Mouse (Mus musculus) ES-E14 (cell line): ENCODE results near the gene Safb2. TPM values are rescaled to one million over a fixed set of nuclear protein-coding genes. Genes with fewer than 3 reads are reported as not detected.
A peak's percentile ranks its signal among the peaks of the same experiment; 100 is the strongest.

Experiments used
- DNase-seq: peaks from one replicate; pipeline ENCODE4 v3.0.0-alpha.2; 2013; ENCODE audit warnings: low read depth, low spot score
- H3K27ac ChIP-seq: 2 replicates; pipeline ENCODE4 v1.5.1; 2012; ENCODE audit warnings: low read depth, mild to moderate bottlenecking, low read length, moderate library complexity, mixed read lengths; ENCODE audit not compliant: poor library complexity, insufficient read depth, severe bottlenecking
- H3K36me3 ChIP-seq: 2 replicates; pipeline ENCODE4 v1.6.1; 2012; ENCODE audit warnings: mild to moderate bottlenecking, low read length, moderate library complexity, mixed read lengths; ENCODE audit not compliant: control insufficient read depth, poor library complexity, insufficient read depth, severe bottlenecking
- H3K4me1 ChIP-seq, 2 experiments: fragments of 150-350 bp in 1 of 2; sonication (generic) in 1 of 2; 2 replicates each; pipeline ENCODE4 v1.6.1; 2012; ENCODE audit warnings: low read length in 2 of 2, mild to moderate bottlenecking in 1 of 2, mixed read lengths in 1 of 2; ENCODE audit not compliant: control insufficient read depth in 2 of 2, insufficient read depth in 2 of 2, poor library complexity in 1 of 2
- H3K4me3 ChIP-seq, 2 experiments: fragments of 150-350 bp in 1 of 2; sonication (generic) in 1 of 2; 2 replicates each; pipeline ENCODE4 v1.5.1; 2012; ENCODE audit warnings: low read length in 2 of 2, low read depth in 1 of 2, mild to moderate bottlenecking in 1 of 2, mixed read lengths in 1 of 2; ENCODE audit not compliant: insufficient read depth in 1 of 2, poor library complexity in 1 of 2, severe bottlenecking in 1 of 2
- H3K9ac ChIP-seq: 2 replicates; pipeline ENCODE4 v1.6.1; 2012; ENCODE audit warnings: low read depth, mild to moderate bottlenecking, low read length, mixed read lengths; ENCODE audit not compliant: poor library complexity, insufficient read depth, severe bottlenecking
- H3K9me3 ChIP-seq: fragments of 150-350 bp; sonication (generic); 2 replicates; pipeline ENCODE4 v1.6.1; 2012; ENCODE audit warnings: low read depth, mild to moderate bottlenecking, low read length; ENCODE audit not compliant: control insufficient read depth, insufficient read depth
- CHD2 ChIP-seq: IDR thresholded peaks from 2 replicates; pipeline ENCODE4 v1.6.1; 2014; ENCODE audit warnings: mild to moderate bottlenecking, low read depth, low read length, inconsistent platforms
- HCFC1 ChIP-seq: IDR thresholded peaks from 2 replicates; pipeline ENCODE4 v1.6.1; 2012; ENCODE audit warnings: low read length, inconsistent platforms, borderline replicate concordance; ENCODE audit not compliant: insufficient read depth
- MAFK ChIP-seq: IDR thresholded peaks from 2 replicates; pipeline ENCODE4 v1.6.1; 2014; ENCODE audit warnings: mild to moderate bottlenecking, low read depth, low read length, inconsistent platforms; ENCODE audit not compliant: insufficient read depth
- ZC3H11A ChIP-seq: IDR thresholded peaks from 2 replicates; pipeline ENCODE4 v1.6.1; 2012; ENCODE audit warnings: low read depth, mild to moderate bottlenecking, inconsistent platforms, low read length, borderline replicate concordance
- ZNF384 ChIP-seq: IDR thresholded peaks from 2 replicates; pipeline ENCODE4 v1.6.1; 2012; ENCODE audit warnings: low read depth, low read length, inconsistent platforms
- in situ Hi-C, 2 experiments: fragments of 600-800 bp; cut with MboI; formaldehyde crosslinking; loops; one replicate each; pipeline ENCODE4 v1.15.1; 2025; ENCODE audit warnings: low sequenced_read_pairs in 2 of 2, inconsistent platforms in 1 of 2; ENCODE audit not compliant: unreplicated experiment in 2 of 2
- total RNA-seq: library from RNA; depleted of rRNA; stranded (reverse); fragments of 300-350 nt; gene quantifications from 2 replicates; pipeline ENCODE4 v1.2.3, GENCODE M21; 2012

Safb2 gene
- total RNA-seq, 1 experiment = 113 TPM

- Histone ChIP-seq H3K4me1 (peaks cover 3 to 5% of the 10 kb centered on the region in 2 experiments; a peak in 2 of 4 replicates), H3K27ac (no peak overlapping the region), H3K4me3 (peak overlapping the region in 1 of 2 experiments; percentile 48; a peak in 3 of 4 replicates), H3K9ac (0 out of 2 replicates have a peak overlapping the region, but pooled peaks have one; percentile 30), H3K36me3 (no peaks in the 10 kb centered on the region), H3K9me3 (no peaks in the 10 kb centered on the region)
- no peak for TF ChIP-seq ZC3H11A
- no peak for TF ChIP-seq MAFK
- no peak for TF ChIP-seq HCFC1
- no peak for TF ChIP-seq ZNF384
- TF ChIP-seq CHD2 = no peak
- in situ Hi-C loops = no loop called here
- DNase-seq = no peak
Observed at GRCm38 (mm10) chr17:56515690-56516410, 68.5 kb downstream of the Safb2 start.

DNA sequence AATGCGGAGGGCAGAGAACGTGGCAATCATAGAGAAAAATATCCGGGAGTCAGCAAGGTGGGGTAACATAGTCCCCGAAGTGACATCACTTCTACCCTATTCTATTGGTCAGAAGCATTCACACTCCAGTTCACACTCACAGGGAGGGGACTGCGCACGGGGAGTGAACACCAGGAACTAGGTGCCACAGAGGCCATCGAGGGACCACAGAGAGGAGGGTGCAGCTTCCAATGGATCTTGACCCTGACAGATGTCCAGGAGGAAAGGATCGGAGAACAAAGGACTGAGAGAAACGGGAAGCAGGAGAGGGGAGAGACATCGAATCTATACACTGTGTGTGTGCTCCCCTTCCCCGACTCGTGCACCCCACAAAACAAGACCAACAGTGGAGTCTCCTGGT, 69.5 kb downstream of the Safb2 start:
- Histone ChIP-seq H3K4me1 (peaks cover 3 to 5% of the 10 kb centered on the region in 2 experiments; a peak in 2 of 4 replicates), H3K4me3 (no peak overlapping the region), H3K9ac (no peak overlapping the region), H3K9me3 (no peaks in the 10 kb centered on the region), H3K27ac (no peak overlapping the region), H3K36me3 (no peaks in the 10 kb centered on the region)
- in situ Hi-C loops = no loop called here
- no peak for DNase-seq
- TF ChIP-seq ZNF384 = no peak
- no peak for TF ChIP-seq ZC3H11A
- no peak for TF ChIP-seq MAFK
- no peak for TF ChIP-seq HCFC1
- TF ChIP-seq CHD2 = no peak

DNA sequence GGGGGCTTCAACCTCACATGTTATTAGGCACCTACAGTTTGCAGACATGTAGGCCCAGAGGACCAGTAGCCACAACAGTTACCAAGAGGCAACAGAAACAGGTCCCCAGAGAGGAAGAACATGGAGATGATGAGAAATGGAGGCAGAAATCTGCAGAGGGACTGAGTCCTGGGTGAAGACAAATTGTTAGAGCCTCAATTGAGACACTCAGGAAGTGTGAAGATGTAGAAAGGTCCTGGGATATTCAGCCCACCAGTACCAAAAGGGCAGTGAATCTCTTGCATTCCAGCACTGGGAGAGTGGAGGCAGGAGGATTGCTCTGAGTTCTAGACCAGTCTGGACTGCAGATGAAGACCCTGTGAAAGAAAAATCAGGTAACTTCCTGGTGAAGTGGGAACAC, 70.1 kb downstream of the Safb2 start:
- H3K9me3 ChIP-seq = no peaks in the 10 kb centered on the region
- in situ Hi-C loops = no loop called here
- no peak for DNase-seq
- no peak overlapping the region for H3K27ac ChIP-seq
- H3K9ac ChIP-seq = no peak overlapping the region
- H3K36me3 ChIP-seq = no peaks in the 10 kb centered on the region
- peaks cover 3 to 5% of the 10 kb centered on the region in 2 experiments; a peak in 3 of 4 replicates for H3K4me1 ChIP-seq
- TF ChIP-seq MAFK = no peak
- TF ChIP-seq ZNF384 = no peak
- no peak for TF ChIP-seq HCFC1
- TF ChIP-seq ZC3H11A = no peak
- no peak for TF ChIP-seq CHD2
- H3K4me3 ChIP-seq = no peak overlapping the region

DNA sequence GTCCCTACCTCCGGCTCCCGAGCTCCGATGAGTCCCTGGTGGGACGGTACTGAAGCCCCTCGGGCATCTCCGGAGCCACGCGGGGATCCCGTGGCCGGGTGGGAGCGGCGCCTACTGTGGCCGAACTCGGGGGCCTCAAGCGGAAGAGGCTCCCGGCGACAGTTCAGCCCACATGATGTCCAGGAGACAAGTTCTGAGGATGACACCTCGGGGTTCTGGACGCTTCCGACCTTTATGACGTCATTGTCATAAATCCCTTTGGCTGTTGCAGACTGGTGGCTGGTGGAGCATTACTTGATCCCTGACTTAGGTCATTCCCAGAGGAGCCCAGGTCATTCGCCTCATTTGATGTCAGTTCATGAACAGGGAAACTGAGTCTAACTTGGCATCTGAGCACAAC, 72.1 kb downstream of the Safb2 start, which contains the start of gene Znrf4:
Gene Znrf4, minus strand, starts transcription at position 122 of the 400 bp plus-strand sequence.
- H3K27ac ChIP-seq = no peak within 1 kb of the TSS

GRCm38 (mm10) chr17:56511707-56512090, 72.7 kb downstream of the Safb2 start:
- in situ Hi-C loops = no loop called here
- DNase-seq = no peak
- Histone ChIP-seq H3K9ac (peak overlapping the region; percentile 23; the same call in 1 of the 2 replicates), H3K36me3 (no peaks in the 10 kb centered on the region), H3K9me3 (no peaks in the 10 kb centered on the region), H3K4me1 (peaks cover 3 to 10% of the 10 kb centered on the region in 2 experiments; a peak in 3 of 4 replicates), H3K4me3 (peak overlapping the region; percentile 52 to 56; a peak in 3 of 4 replicates), H3K27ac (no peak overlapping the region)
- no peak for TF ChIP-seq MAFK
- no peak for TF ChIP-seq CHD2
- TF ChIP-seq HCFC1 = no peak
- TF ChIP-seq ZC3H11A = no peak
- TF ChIP-seq ZNF384 = no peak

More for the DNA sequence above, 72.1 kb downstream of the Safb2 start, which contains the start of gene Znrf4:
- TF ChIP-seq ZC3H11A = no peak
- no peak for TF ChIP-seq HCFC1
- TF ChIP-seq MAFK = no peak
- TF ChIP-seq ZNF384 = no peak
- no peak for TF ChIP-seq CHD2
- in situ Hi-C loops = no loop called here
- Histone ChIP-seq H3K36me3 (no peaks in the 10 kb centered on the region), H3K9ac (peak within 1 kb of the TSS; percentile 23), H3K4me1 (peaks cover 3 to 5% of the 10 kb centered on the region in 2 experiments; a peak in 3 of 4 replicates), H3K9me3 (no peaks in the 10 kb centered on the region), H3K4me3 (peak within 1 kb of the TSS; percentile 52 to 56; a peak in 3 of 4 replicates)
- no peak for DNase-seq
